Mouse (Mus musculus): Measurements from ENCODE around the gene Scgb3a1.

GRCm38 (mm10) chr11:49625863-49626262, 37.5 kb upstream of the Scgb3a1 start:
- no peak for TF ChIP-seq MAX (IDR thresholded peaks at IDR 0.05)
- TF ChIP-seq MYOD1 (IDR thresholded peaks at IDR 0.05; ENCODE audit: control insufficient read depth, insufficient read length, low read depth) = no peak

Measured in C2C12 (cell line).